Mouse (Mus musculus): ENCODE measurements around the gene Gm20503. TPM values are rescaled to one million over a fixed set of nuclear protein-coding genes. Genes with fewer than 3 reads are reported as not detected.
A peak's percentile ranks its signal among the peaks of the same experiment; 100 is the strongest.

The Gm20503 gene
- polyA plus RNA-seq, 1 experiment from 2014 or later: 20.0 TPM

DNA sequence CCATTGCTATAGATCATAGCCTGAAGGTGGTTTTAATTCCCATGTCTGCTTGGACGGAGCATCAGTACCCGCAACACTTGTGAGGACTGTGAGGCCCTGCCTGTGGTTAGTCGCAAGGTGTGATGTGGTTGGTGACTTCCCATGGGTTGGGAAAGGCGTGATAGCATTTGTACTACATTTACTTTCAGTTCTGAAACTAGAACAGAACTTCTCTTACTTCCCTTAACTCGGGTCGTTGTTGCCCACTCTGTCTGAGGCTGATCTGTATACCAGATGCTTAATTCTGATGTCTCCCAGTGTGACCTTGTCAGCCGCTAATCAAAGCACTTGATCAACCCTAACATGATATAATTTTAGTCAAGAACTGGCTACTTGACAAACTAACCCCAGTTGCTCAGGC lies 6.2 kb downstream of the Gm20503 start:
- Histone ChIP-seq H3K4me2 (no peak overlapping the region), H3K27ac (no peak overlapping the region), H3K9me3 (no peaks in the 10 kb centered on the region), H3K27me3 (no peaks in the 10 kb centered on the region), H3K36me3 (0 out of 2 replicates have a peak, but pooled peaks cover 4% of the 10 kb centered on the region), H3K9ac (no peak overlapping the region), H3K4me1 (peaks cover 40% of the 10 kb centered on the region), H3K4me3 (no peak overlapping the region)
- ATAC-seq (ENCODE audit: insufficient number of reproducible peaks, insufficient read depth, low FRiP score, low TSS enrichment, low read depth): no peak
- 87% methylated on average over 7 of the region's 7 CpGs for WGBS

- H3K9ac ChIP-seq: no peak overlapping the region
- no peaks in the 10 kb centered on the region for H3K27me3 ChIP-seq
- H3K4me1 ChIP-seq: peaks cover 35% of the 10 kb centered on the region
- H3K4me2 ChIP-seq: no peak overlapping the region
- no peak for ATAC-seq (ENCODE audit: insufficient number of reproducible peaks, insufficient read depth, low FRiP score, low TSS enrichment, low read depth)
- no peaks in the 10 kb centered on the region for H3K9me3 ChIP-seq
- no peak overlapping the region for H3K27ac ChIP-seq
- no peak overlapping the region for H3K4me3 ChIP-seq
- 77% methylated on average over 4 of the region's 4 CpGs for WGBS
- H3K36me3 ChIP-seq: 0 out of 2 replicates have a peak, but pooled peaks cover 4% of the 10 kb centered on the region
These were observed 6.7 kb downstream of the Gm20503 start for GRCm38 (mm10) chr4:59009696-59010095.

DNA sequence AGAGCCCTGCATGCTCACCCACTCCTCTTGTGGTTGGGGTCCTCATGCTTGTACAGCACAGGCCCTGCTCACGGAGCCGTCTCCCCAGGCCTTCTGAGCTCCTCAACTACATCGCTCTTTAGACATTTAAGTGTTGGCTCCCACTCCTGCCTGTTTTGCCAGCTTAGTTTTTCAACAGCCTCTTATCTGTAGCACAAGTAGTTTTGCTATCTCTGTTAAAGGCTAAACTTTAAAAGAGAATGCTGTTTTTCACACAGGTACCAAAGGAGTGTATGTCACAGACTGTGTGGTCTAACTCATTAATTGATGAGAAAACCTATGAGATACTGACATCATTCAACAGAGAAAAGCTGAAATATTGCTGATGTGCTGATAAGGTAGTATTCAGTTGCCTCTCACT lies 8.4 kb downstream of the Gm20503 start:
- Histone ChIP-seq H3K4me3 (no peak overlapping the region), H3K9ac (no peak overlapping the region), H3K4me1 (peaks cover 19% of the 10 kb centered on the region), H3K9me3 (no peaks in the 10 kb centered on the region), H3K27me3 (no peaks in the 10 kb centered on the region), H3K36me3 (peaks cover 10% of the 10 kb centered on the region; the same call in 1 of the 2 replicates), H3K4me2 (no peak overlapping the region), H3K27ac (no peak overlapping the region)
- ATAC-seq (ENCODE audit: insufficient number of reproducible peaks, insufficient read depth, low FRiP score, low TSS enrichment, low read depth): no peak
- WGBS: 79% methylated on average over 3 of the region's 3 CpGs

DNA sequence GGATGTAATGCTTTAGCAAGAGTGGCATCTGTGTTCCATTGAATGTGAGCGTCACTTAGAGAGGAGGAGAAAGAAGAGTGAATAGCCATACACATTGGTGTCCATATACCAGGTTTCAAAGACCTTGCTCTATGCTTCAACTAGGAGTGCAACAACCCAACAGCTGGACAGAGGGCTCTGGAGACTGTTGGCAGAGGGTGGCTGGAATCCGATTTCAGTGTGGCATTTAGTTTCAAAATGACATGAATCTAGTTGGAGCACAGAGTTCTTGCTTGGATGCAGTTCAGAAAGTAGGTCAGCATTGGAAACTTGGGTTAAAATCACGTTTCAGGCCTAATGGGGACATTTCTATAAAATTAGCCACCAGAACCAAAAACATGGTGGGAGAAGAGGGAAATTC lies 12.2 kb downstream of the Gm20503 start:
- Histone ChIP-seq H3K27ac (no peak overlapping the region), H3K4me3 (no peak overlapping the region), H3K4me2 (no peak overlapping the region), H3K27me3 (no peaks in the 10 kb centered on the region), H3K9ac (no peak overlapping the region), H3K36me3 (peaks cover 33% of the 10 kb centered on the region), H3K4me1 (peaks cover 8% of the 10 kb centered on the region; the same call in 1 of the 2 replicates), H3K9me3 (no peaks in the 10 kb centered on the region)
- no peak for ATAC-seq (ENCODE audit: insufficient number of reproducible peaks, insufficient read depth, low FRiP score, low TSS enrichment, low read depth)
- 88% methylated on average over 3 of the region's 3 CpGs for WGBS

- no peak for ATAC-seq (ENCODE audit: insufficient number of reproducible peaks, insufficient read depth, low FRiP score, low TSS enrichment, low read depth)
- no peak overlapping the region for H3K27ac ChIP-seq
- 0 out of 2 replicates have a peak, but pooled peaks cover 4% of the 10 kb centered on the region for H3K4me1 ChIP-seq
- H3K9me3 ChIP-seq: no peaks in the 10 kb centered on the region
- H3K4me2 ChIP-seq: no peak overlapping the region
- H3K4me3 ChIP-seq: no peak overlapping the region
- H3K9ac ChIP-seq: no peak overlapping the region
- 93% methylated on average over 2 of the region's 2 CpGs for WGBS
- peaks cover 43% of the 10 kb centered on the region for H3K36me3 ChIP-seq
- no peaks in the 10 kb centered on the region for H3K27me3 ChIP-seq
These were observed 13.9 kb downstream of the Gm20503 start for GRCm38 (mm10) chr4:59016922-59017321.

- H3K27ac ChIP-seq: peak overlapping the region; percentile 85; the same call in 1 of the 2 replicates
These were observed 31.4 kb downstream of the Gm20503 start for GRCm38 (mm10) chr4:59034325-59034917.

GRCm38 (mm10) chr4:59034918-59035785 lies 32.1 kb downstream of the Gm20503 start, which contains the start of gene Gng10:
Gene Gng10, plus strand, starts transcription at chr4:59035088.
- H3K4me3 ChIP-seq: peak within 1 kb of the TSS; percentile 71
- peak within 1 kb of the TSS; percentile 85 for H3K27ac ChIP-seq
- peak within 1 kb of the TSS; percentile 65 for H3K4me2 ChIP-seq
- peak; percentile 79; the same call in 1 of the 2 replicates for ATAC-seq (ENCODE audit: insufficient number of reproducible peaks, insufficient read depth, low FRiP score, low TSS enrichment, low read depth)
- H3K27me3 ChIP-seq: no peaks in the 10 kb centered on the region
- 3% methylated on average over 76 of the region's 76 CpGs for WGBS
- peaks cover 11% of the 10 kb centered on the region for H3K4me1 ChIP-seq
- H3K9me3 ChIP-seq: no peaks in the 10 kb centered on the region
- peaks cover 21% of the 10 kb centered on the region for H3K36me3 ChIP-seq
- peak within 1 kb of the TSS; percentile 92 for H3K9ac ChIP-seq

More at GRCm38 (mm10) chr4:59034325-59034917, 31.4 kb downstream of the Gm20503 start:
- Histone ChIP-seq H3K36me3 (peaks cover 14% of the 10 kb centered on the region), H3K9me3 (no peaks in the 10 kb centered on the region), H3K4me1 (peaks cover 11% of the 10 kb centered on the region), H3K9ac (no peak overlapping the region), H3K4me2 (peak overlapping the region; percentile 65), H3K27me3 (no peaks in the 10 kb centered on the region), H3K4me3 (peak overlapping the region; percentile 71)
- 73% methylated on average over 10 of the region's 10 CpGs for WGBS
- ATAC-seq (ENCODE audit: insufficient number of reproducible peaks, insufficient read depth, low FRiP score, low TSS enrichment, low read depth): no peak

DNA sequence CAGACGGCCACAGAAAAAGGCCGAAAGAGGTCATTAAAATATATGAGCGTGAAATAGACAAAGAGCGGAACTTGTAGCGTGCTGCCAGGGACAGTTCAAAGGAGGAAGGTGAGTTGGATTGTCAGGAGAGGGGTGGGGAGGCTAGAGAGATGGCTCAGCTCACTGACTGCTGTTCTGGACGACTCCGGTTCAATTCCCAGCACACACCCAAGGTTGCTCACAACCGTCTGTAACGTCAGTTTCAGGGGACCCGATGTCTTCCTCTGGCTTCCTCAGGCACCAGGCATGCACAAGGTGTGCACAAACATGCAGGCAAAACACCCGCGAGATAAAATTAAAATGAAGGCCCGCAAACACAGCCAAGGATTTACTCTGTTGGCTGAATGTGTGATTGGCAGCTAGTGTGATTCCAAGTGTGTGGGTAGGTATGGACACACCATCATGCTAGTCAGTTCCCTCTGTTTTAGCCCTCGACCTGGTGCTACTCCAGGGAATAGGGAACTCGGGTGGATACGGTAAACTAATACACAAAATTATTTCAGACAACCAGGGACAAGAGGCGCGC lies 32.9 kb downstream of the Gm20503 start:
- H3K4me1 ChIP-seq: peaks cover 11% of the 10 kb centered on the region
- peaks cover 28% of the 10 kb centered on the region for H3K36me3 ChIP-seq
- H3K9me3 ChIP-seq: no peaks in the 10 kb centered on the region
- WGBS: 53% methylated on average over 18 of the region's 18 CpGs
- ATAC-seq (ENCODE audit: insufficient number of reproducible peaks, insufficient read depth, low FRiP score, low TSS enrichment, low read depth): no peak
- H3K27me3 ChIP-seq: no peaks in the 10 kb centered on the region
- H3K4me2 ChIP-seq: peak overlapping the region; percentile 65
- peak overlapping the region; percentile 85; the same call in 1 of the 2 replicates for H3K27ac ChIP-seq
- peak overlapping the region; percentile 71 for H3K4me3 ChIP-seq
- H3K9ac ChIP-seq: peak overlapping the region; percentile 92

- H3K27me3 ChIP-seq: no peaks in the 10 kb centered on the region
- no peak for ATAC-seq (ENCODE audit: insufficient number of reproducible peaks, insufficient read depth, low FRiP score, low TSS enrichment, low read depth)
- H3K9me3 ChIP-seq: no peaks in the 10 kb centered on the region
- H3K4me3 ChIP-seq: 0 out of 2 replicates have a peak overlapping the region, but pooled peaks have one; percentile 0
- no peak overlapping the region for H3K9ac ChIP-seq
- peak overlapping the region; percentile 65 for H3K4me2 ChIP-seq
- H3K27ac ChIP-seq: no peak overlapping the region
- H3K4me1 ChIP-seq: peaks cover 11% of the 10 kb centered on the region
- H3K36me3 ChIP-seq: peaks cover 31% of the 10 kb centered on the region
- WGBS: 44% methylated on average over 13 of the region's 13 CpGs
These were observed 33.6 kb downstream of the Gm20503 start for GRCm38 (mm10) chr4:59036490-59037127.

GRCm38 (mm10) chr4:59037525-59037924 lies 34.5 kb downstream of the Gm20503 start:
- ATAC-seq (ENCODE audit: insufficient number of reproducible peaks, insufficient read depth, low FRiP score, low TSS enrichment, low read depth): no peak
- H3K4me2 ChIP-seq: no peak overlapping the region
- H3K4me3 ChIP-seq: no peak overlapping the region
- WGBS: 76% methylated on average over 3 of the region's 3 CpGs
- no peaks in the 10 kb centered on the region for H3K27me3 ChIP-seq
- peaks cover 38% of the 10 kb centered on the region for H3K36me3 ChIP-seq
- H3K9me3 ChIP-seq: no peaks in the 10 kb centered on the region
- no peak overlapping the region for H3K9ac ChIP-seq
- H3K27ac ChIP-seq: no peak overlapping the region
- H3K4me1 ChIP-seq: peaks cover 11% of the 10 kb centered on the region
